Mouse (Mus musculus) kidney, adult 2 months (tissue): ENCODE measurements around the gene Acot13.

Experiments
- CTCF ChIP-seq: fragments of 200-500 bp; conservative IDR thresholded peaks from 2 replicates; pipeline ENCODE4 v1.5.1; 2011; ENCODE audit warnings: low read depth, mild to moderate bottlenecking, control low read depth, low read length, moderate library complexity, mixed read lengths; ENCODE audit not compliant: insufficient read depth, insufficient read length
- POLR2A ChIP-seq: fragments of 200-500 bp; IDR thresholded peaks from one replicate; pipeline ENCODE4 v1.6.1; 2011; ENCODE audit warnings: low read depth, low read length, control low read depth

DNA sequence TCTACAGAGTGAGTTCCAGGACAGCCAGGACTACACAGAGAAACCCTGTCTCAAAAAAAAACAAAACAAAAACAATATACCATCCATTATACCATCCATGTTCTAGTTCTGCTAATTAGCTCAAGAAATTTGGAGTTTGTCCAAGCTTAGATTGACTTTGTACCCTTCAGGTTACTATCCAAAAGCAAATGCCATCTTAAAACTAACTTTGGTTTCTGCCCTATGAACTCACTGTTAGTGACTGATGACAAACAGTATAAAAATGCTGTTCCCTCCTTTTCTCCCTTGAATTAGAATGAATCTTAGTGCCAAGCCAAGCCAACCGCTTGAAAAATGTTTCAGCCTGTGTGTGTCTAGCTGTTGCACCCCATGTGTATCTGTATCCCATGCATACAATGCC, 16.7 kb downstream of the Acot13 start:
- TF ChIP-seq CTCF (no peak), POLR2A (no peak)
